Mouse (Mus musculus) thymus, postnatal 14 days (tissue): ENCODE data around the gene Smim4.

Source experiments
- DNase-seq: peaks from one replicate; pipeline ENCODE4 v3.0.0; 2021

Gene Smim4

GRCm38 (mm10) chr14:31138219-31138896 is 9.6 kb upstream of the Smim4 start:
- no peak for DNase-seq

- DNase-seq: no peak
Observed at GRCm38 (mm10) chr14:31137791-31138190, 9.0 kb upstream of the Smim4 start.

- DNase-seq: no peak
Observed at GRCm38 (mm10) chr14:31137281-31137595, 8.5 kb upstream of the Smim4 start.

GRCm38 (mm10) chr14:31136411-31137280 is 7.9 kb upstream of the Smim4 start:
- DNase-seq: no peak

GRCm38 (mm10) chr14:31135495-31136410 is 7.0 kb upstream of the Smim4 start:
- DNase-seq: no peak

- DNase-seq: no peak
Observed at GRCm38 (mm10) chr14:31134015-31135000, 5.6 kb upstream of the Smim4 start.

- no peak for DNase-seq
Observed at GRCm38 (mm10) chr14:31133023-31133665, 4.4 kb upstream of the Smim4 start.

- no peak for DNase-seq
Observed at GRCm38 (mm10) chr14:31132491-31132975, 3.8 kb upstream of the Smim4 start.

- DNase-seq: no peak
Observed at GRCm38 (mm10) chr14:31132031-31132430, 3.3 kb upstream of the Smim4 start.

- DNase-seq: no peak
Observed at GRCm38 (mm10) chr14:31131272-31131821, 2.6 kb upstream of the Smim4 start.

GRCm38 (mm10) chr14:31130236-31131220 is 1.8 kb upstream of the Smim4 start, which contains the start of gene Nt5dc2:
TSS of gene Nt5dc2 (plus strand) at chr14:31131053.
- peak; percentile 93 for DNase-seq

- no peak for DNase-seq
Observed at GRCm38 (mm10) chr14:31129326-31130235, 825 bp upstream of the Smim4 start.

GRCm38 (mm10) chr14:31128101-31128825 is 493 bp downstream of the Smim4 start:
- peak; percentile 61 for DNase-seq

- no peak for DNase-seq
Observed at GRCm38 (mm10) chr14:31126826-31127225, 1.9 kb downstream of the Smim4 start.

- DNase-seq: no peak
Observed at GRCm38 (mm10) chr14:31125106-31126075, 3.4 kb downstream of the Smim4 start.

- DNase-seq: no peak
Observed at GRCm38 (mm10) chr14:31115522-31115921, 13.2 kb downstream of the Smim4 start.
